Mouse (Mus musculus) lung, embryonic 15.5 days (tissue): Measurements from ENCODE around the gene Sec24d. TPM values are rescaled to one million over a fixed set of nuclear protein-coding genes. Genes with fewer than 3 reads are reported as not detected.

ENCODE experiments used
- ATAC-seq: fragments of 200-750 bp; cut with Nextera tagmentation; 2 replicates; pipeline ENCODE4 v1.8.0; 2017; ENCODE audit warnings: moderate number of reproducible peaks, borderline replicate concordance; ENCODE audit not compliant: low FRiP score, low TSS enrichment; ENCODE audit errors: extremely low read depth
- H3K27ac ChIP-seq: fragments of 300-500 bp; sonication (generic); 2 replicates; pipeline ENCODE4 v1.5.1; 2015; ENCODE audit warnings: moderate library complexity, mild to moderate bottlenecking, inconsistent platforms
- H3K27me3 ChIP-seq: fragments of 300-500 bp; sonication (generic); 2 replicates; pipeline ENCODE4 v1.6.1; 2015; ENCODE audit warnings: inconsistent platforms
- H3K36me3 ChIP-seq: fragments of 300-500 bp; sonication (generic); 2 replicates; pipeline ENCODE4 v1.6.1; 2015; ENCODE audit warnings: inconsistent platforms
- H3K4me1 ChIP-seq: fragments of 300-500 bp; sonication (generic); 2 replicates; pipeline ENCODE4 v1.6.1; 2015; ENCODE audit warnings: inconsistent platforms
- H3K4me2 ChIP-seq: fragments of 300-500 bp; sonication (generic); 2 replicates; pipeline ENCODE4 v1.6.1; 2015; ENCODE audit warnings: inconsistent platforms, mild to moderate bottlenecking, moderate library complexity
- H3K4me3 ChIP-seq: fragments of 300-500 bp; sonication (generic); 2 replicates; pipeline ENCODE4 v1.5.1; 2015; ENCODE audit warnings: mild to moderate bottlenecking, inconsistent platforms
- H3K9ac ChIP-seq: fragments of 300-500 bp; sonication (generic); 2 replicates; pipeline ENCODE4 v1.6.1; 2015; ENCODE audit warnings: inconsistent platforms
- H3K9me3 ChIP-seq: fragments of 300-500 bp; sonication (generic); 2 replicates; pipeline ENCODE4 v1.6.1; 2016; ENCODE audit warnings: inconsistent platforms
- WGBS: fragments of 180-500 bp; shearing (Covaris S2); methylation state at CpG from one replicate; pipeline ENCODE4 v1.1.7; 2015; 5-methylcytosine and 5-hydroxymethylcytosine counted together
- polyA plus RNA-seq: library from polyadenylated mRNA; unstranded; fragments of >200 nt; fragmentation: Nextera tagmentation; extraction: Ambion mirVana; gene quantifications from 2 replicates; pipeline ENCODE4 v1.2.1, GENCODE M21; 2015

The Sec24d gene
- polyA plus RNA-seq, 1 experiment from 2014 or later: 75.2 TPM

DNA sequence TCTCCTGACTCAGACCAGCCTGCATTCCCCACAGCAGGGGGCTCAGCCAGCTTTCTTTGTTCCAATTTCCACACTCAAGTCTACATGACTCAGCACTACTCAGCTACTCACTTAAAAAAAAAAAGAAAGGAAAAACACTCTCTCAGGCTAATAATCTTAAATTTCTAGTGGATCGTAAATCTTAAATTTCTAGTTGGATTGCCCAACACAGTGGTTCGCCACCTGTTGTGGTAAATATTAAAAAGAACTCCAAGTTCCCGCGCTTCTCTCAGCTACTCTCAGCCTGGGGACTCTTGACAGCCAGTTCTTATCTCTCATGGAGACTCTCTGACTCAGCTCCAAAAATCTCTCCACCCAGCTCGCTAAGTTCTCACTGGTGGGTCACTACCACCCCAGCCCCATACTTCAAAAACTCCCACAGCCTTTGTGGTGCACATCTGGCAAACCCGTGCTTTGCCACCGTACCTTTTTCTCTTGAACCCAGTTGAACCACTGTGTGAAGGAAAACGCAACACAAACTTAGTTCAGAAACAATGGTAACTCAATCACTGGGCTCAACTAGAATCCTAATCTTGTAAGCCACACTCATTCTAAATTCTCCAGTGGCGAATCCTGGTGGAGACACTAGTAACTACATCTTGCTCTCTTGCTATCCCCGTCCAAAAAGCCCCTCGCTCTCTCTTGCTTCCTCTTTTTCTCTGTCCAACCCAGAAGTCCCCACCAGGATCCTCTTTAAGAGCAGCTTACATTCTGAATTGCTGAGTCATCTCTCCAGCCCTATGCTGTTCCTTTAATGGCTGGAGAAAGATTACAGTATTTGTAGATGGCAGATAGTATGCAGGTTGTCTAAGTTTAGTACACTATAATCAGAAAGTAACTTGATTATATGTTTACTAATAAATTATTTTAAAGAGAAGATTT is 10.8 kb upstream of the Sec24d start:
- Histone ChIP-seq H3K9ac (no peak overlapping the region), H3K9me3 (no peaks in the 10 kb centered on the region), H3K27me3 (no peaks in the 10 kb centered on the region), H3K27ac (no peak overlapping the region), H3K4me2 (no peak overlapping the region), H3K4me3 (no peak overlapping the region), H3K4me1 (no peaks in the 10 kb centered on the region), H3K36me3 (no peaks in the 10 kb centered on the region)
- WGBS: 65% methylated on average over 11 of the region's 11 CpGs
- ATAC-seq: no peak

DNA sequence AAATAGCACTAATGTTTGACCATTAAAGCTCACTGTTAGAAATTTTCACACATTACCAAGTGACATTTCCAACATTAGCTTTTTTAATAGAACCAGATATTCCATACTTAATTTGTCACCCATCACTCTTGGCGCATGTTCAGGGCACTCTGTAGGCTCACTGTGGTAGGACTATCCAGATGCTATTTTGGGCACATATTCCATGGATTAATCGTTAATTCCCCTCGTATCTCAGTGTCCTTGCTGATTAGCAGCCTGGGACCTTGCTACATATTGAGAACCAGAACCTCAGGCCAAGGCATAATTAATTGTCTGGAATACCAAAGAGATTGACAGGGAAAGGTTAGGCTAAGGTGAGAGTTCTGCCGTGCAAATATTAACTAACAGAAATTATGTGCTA is 8.5 kb upstream of the Sec24d start:
- H3K27me3 ChIP-seq: no peaks in the 10 kb centered on the region
- WGBS: 69% methylated on average over 4 of the region's 4 CpGs
- no peak overlapping the region for H3K4me3 ChIP-seq
- ATAC-seq: no peak
- no peak overlapping the region for H3K4me2 ChIP-seq
- no peak overlapping the region for H3K9ac ChIP-seq
- no peaks in the 10 kb centered on the region for H3K36me3 ChIP-seq
- no peak overlapping the region for H3K27ac ChIP-seq
- H3K4me1 ChIP-seq: no peaks in the 10 kb centered on the region
- no peaks in the 10 kb centered on the region for H3K9me3 ChIP-seq

DNA sequence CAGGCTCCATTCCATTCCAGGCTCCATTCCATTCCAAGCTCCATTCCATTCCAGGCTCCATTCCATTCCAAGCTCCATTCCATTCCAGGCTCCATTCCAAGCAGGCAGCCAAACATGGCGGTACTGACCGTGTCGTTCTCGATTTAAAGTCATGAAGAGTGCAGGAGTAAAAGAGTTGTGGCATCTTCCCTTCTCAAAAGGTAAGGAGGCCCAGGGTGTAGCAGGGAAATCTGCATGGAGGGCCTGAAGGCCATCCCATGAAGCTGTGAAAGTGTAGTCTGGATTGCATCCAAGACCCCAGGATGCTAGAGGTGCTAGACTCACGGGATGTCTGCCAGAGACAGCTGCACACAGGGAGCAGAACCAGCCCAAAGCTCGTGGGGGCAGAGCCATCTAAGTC is 2.5 kb upstream of the Sec24d start:
- peak overlapping the region; percentile 29; the same call in 1 of the 2 replicates for H3K27ac ChIP-seq
- H3K9ac ChIP-seq: no peak overlapping the region

DNA sequence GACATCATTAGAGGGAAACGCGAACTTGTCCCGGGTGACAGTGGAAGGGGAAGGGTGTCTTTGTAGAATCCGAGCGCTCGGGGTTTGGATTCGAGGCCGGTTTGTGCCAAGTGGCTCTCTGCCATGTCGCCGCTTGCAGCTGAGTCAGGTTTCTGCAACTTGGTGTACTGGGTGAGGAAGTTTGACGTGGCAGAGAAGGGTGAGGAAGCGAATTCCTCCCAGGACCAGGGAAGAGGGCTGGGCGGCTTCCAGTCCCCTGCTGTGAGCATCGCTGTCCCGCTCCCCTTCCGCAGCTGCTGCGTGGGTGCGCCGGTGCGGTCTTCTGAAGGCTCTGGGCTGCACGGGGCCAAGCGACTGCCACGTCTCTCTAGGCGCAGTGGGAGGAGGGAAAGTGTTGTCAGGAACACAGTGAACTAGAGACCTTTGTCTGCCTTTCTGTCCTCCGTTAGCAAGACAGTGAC is 516 bp downstream of the Sec24d start:
- Histone ChIP-seq H3K9ac (peak overlapping the region; percentile 55), H3K27me3 (no peaks in the 10 kb centered on the region), H3K4me2 (peak overlapping the region; percentile 72), H3K4me3 (peak overlapping the region; percentile 61), H3K36me3 (peaks cover 26% of the 10 kb centered on the region), H3K27ac (peak overlapping the region; percentile 69), H3K9me3 (no peaks in the 10 kb centered on the region), H3K4me1 (peaks cover 4% of the 10 kb centered on the region; the same call in 1 of the 2 replicates)
- ATAC-seq: peak; percentile 61
- WGBS: under 1% methylated on average over 25 of the region's 25 CpGs

More for the DNA sequence above, 2.5 kb upstream of the Sec24d start:
- Histone ChIP-seq H3K4me2 (peak overlapping the region; percentile 45), H3K4me1 (peaks cover 4% of the 10 kb centered on the region; the same call in 1 of the 2 replicates), H3K36me3 (no peaks in the 10 kb centered on the region; the same call in 1 of the 2 replicates), H3K4me3 (peak overlapping the region; percentile 42), H3K9me3 (no peaks in the 10 kb centered on the region), H3K27me3 (no peaks in the 10 kb centered on the region)
- no peak for ATAC-seq
- WGBS: 23% methylated on average over 6 of the region's 6 CpGs

DNA sequence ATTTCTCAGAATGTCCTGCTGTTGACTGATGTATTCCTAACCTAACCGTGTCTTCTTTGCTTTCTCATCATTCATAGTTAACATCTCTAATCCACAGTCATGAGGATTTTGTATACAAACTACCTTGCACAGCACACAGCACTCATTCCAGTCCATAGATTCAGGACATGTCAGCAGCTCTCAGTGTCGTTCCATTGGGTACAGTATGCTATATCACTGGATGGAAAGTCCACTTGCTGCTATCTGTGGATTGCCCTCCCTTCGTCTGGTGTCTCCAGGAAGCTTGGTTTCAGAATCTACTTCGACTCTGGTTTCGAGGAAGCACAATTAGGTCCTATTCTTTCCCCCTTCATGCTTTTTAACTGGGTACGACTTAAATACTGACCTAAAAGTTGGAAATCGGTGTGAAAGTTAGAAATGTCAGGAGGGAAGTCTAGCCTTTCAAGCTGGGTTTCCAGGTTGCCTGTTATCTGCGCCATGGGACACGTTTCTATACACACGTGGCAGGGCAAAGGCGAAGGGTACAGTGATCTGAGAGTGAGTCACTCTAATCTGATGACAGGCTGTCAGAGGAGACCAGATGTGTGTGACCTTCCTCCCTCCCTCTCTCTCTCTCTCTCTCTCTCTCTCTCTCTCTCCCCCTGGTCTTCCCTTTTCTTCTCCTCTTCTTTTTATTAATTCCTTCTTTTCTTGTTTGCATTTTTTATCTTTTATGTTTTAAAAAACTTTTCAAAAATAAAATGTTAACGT is 15.8 kb downstream of the Sec24d start:
- H3K27me3 ChIP-seq: no peaks in the 10 kb centered on the region
- WGBS: 66% methylated on average over 12 of the region's 12 CpGs
- 0 out of 2 replicates have a peak, but pooled peaks cover 4% of the 10 kb centered on the region for H3K4me1 ChIP-seq
- no peak for ATAC-seq
- H3K27ac ChIP-seq: no peak overlapping the region
- H3K36me3 ChIP-seq: peaks cover 35% of the 10 kb centered on the region
- no peaks in the 10 kb centered on the region for H3K9me3 ChIP-seq
- H3K9ac ChIP-seq: no peak overlapping the region
- H3K4me3 ChIP-seq: no peak overlapping the region
- H3K4me2 ChIP-seq: no peak overlapping the region

DNA sequence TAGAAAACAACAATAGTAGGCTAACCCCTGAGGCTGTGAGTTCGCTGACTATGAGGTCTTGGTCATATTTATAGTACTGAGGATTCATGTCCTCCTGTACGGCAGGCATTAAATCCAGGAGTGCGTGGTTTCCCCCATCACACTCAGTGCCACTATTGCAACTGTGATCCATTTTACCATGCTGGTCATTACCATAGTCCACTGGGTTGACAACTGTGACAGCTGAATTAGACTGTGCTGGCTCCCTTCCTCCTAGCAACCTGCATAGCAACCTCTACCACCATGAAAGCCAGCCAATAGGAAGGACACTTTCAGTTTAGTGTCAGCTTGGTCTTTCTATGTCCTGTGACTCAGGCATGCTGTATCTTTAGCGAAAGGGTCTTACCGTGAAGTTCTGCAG is 17.0 kb downstream of the Sec24d start:
- WGBS: 96% methylated on average over 5 of the region's 5 CpGs
- Histone ChIP-seq H3K9ac (no peak overlapping the region), H3K27ac (no peak overlapping the region), H3K36me3 (peaks cover 37% of the 10 kb centered on the region), H3K4me2 (no peak overlapping the region), H3K27me3 (no peaks in the 10 kb centered on the region), H3K9me3 (no peaks in the 10 kb centered on the region), H3K4me3 (no peak overlapping the region), H3K4me1 (0 out of 2 replicates have a peak, but pooled peaks cover 4% of the 10 kb centered on the region)
- no peak for ATAC-seq

DNA sequence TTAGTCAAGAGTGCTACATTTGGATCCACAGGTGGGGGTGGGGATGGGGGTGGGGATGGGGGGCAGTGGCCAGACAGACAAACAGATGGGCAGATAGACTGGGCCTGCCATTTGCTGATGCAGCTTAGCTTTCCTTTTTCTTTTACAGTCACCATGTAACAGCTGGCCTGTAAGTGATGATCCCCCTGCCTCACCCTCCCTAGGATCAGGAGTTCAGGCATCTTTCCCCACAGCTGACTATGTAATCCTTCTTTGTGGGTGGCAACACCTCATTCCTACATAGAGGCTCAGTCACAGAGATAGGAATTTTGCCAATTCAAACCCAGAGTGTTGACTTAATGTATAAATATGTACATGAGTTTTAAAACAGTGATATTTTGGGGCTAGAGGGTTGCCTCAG is 18.4 kb downstream of the Sec24d start:
- H3K27me3 ChIP-seq: no peaks in the 10 kb centered on the region
- H3K9me3 ChIP-seq: no peaks in the 10 kb centered on the region
- no peak for ATAC-seq
- H3K4me2 ChIP-seq: no peak overlapping the region
- H3K4me1 ChIP-seq: 0 out of 2 replicates have a peak, but pooled peaks cover 4% of the 10 kb centered on the region
- no peak overlapping the region for H3K4me3 ChIP-seq
- H3K27ac ChIP-seq: no peak overlapping the region
- no peak overlapping the region for H3K9ac ChIP-seq
- H3K36me3 ChIP-seq: peaks cover 27% of the 10 kb centered on the region

DNA sequence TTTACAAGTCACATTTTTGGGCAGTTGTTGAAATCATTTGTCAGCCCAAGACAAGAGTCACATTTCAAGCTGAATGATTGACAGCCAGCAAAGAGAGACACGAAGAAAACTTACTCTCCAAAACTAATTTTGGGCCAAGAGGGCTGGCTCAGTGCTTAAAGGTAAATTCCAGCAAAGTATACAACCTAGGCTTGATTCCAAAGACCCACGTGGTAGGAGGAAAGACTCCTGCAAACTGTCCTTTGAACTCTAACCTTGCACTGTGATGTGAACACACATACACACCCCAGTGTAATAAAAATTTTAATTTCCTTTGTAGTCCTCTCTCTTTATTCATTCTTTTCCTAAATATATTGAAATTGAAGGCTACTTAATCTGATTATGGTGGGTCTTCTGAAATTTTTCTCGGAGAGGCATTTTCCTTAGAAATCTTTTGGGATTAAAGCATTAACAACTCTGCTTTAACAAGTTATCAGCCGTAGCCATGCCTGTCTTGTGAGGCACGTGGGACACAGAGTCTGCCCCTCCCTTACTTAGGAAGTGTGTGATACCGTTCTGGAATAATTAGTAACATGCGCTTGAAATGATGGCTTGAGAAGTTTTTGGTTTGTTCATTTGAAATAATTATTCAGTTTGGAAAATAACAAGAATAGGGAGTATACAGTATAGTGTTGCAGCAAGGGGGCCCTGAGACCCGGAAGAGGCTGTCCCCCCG is 21.8 kb downstream of the Sec24d start:
- ATAC-seq: no peak
- 0 out of 2 replicates have a peak, but pooled peaks cover 4% of the 10 kb centered on the region for H3K4me1 ChIP-seq
- H3K4me3 ChIP-seq: no peak overlapping the region
- no peaks in the 10 kb centered on the region for H3K9me3 ChIP-seq
- no peak overlapping the region for H3K9ac ChIP-seq
- H3K27ac ChIP-seq: no peak overlapping the region
- no peaks in the 10 kb centered on the region for H3K27me3 ChIP-seq
- peaks cover 32% of the 10 kb centered on the region for H3K36me3 ChIP-seq
- no peak overlapping the region for H3K4me2 ChIP-seq
- WGBS: 43% methylated on average over 9 of the region's 9 CpGs

DNA sequence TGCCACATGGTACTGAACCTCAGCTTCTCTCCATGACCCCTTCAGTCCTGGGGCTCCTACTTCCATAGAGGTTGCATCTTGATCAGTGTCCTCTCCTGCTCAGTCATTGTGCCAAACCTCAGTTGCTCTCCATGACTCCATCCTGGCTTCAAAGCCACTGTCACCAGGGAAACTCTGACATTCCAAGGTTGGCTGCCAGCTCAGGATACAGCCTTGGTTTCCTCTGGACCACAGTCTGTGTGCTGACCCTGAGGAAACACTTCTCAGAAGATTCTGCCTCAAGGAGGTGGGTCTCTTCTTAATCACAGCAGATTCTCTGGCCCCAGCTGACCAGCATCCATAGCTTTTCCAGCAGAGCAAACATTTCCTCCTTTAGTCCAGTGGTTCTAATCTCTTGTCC is 24.4 kb downstream of the Sec24d start:
- peaks cover 44% of the 10 kb centered on the region for H3K36me3 ChIP-seq
- no peaks in the 10 kb centered on the region for H3K4me1 ChIP-seq
- no peaks in the 10 kb centered on the region for H3K27me3 ChIP-seq
- H3K4me3 ChIP-seq: no peak overlapping the region
- no peak for ATAC-seq
- no peak overlapping the region for H3K9ac ChIP-seq
- H3K9me3 ChIP-seq: no peaks in the 10 kb centered on the region
- no peak overlapping the region for H3K4me2 ChIP-seq
- no peak overlapping the region for H3K27ac ChIP-seq

DNA sequence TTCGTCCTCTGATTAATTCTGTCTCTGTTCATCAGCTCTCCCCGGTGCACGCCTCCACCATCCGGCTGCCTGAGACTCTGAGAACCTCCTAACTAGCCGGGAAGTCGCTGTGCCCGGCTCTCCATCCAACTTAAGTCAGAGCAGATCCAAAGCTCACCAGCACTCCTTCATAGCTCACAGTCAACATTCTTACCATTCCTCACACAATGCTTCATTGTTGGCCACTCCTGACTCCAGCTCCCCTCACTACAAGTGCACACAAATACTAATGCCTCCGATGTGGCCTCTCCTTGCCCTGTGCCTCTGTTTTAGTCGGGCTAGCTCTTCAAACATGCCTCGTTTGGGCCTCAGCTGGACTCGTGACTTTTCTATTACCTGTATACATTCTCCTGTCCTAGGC is 29.4 kb downstream of the Sec24d start:
- ATAC-seq: peak; percentile 71

DNA sequence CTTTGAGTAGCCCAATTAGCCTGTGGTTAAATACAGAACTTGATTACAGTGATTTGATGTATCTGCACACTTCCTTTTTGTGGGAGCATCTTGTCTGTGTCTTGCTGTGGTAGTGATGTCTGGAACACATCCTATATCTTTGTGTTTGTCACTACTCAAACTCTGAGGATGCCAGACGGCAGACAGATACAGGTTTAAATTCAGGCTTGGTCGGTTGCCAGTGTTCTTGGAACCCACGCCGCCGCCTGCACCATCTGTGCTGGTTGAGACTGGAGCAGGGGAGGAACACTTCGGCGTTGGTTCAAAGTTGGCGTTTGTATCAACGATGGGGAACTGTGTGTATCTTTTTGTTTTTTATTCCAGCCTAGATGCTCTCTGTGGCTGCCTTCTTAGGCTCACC is 31.0 kb downstream of the Sec24d start:
- H3K27me3 ChIP-seq: no peaks in the 10 kb centered on the region
- WGBS: 75% methylated on average over 9 of the region's 9 CpGs
- peaks cover 64% of the 10 kb centered on the region for H3K36me3 ChIP-seq
- H3K9ac ChIP-seq: no peak overlapping the region
- 0 out of 2 replicates have a peak, but pooled peaks cover 3% of the 10 kb centered on the region for H3K4me1 ChIP-seq
- no peaks in the 10 kb centered on the region for H3K9me3 ChIP-seq
- H3K27ac ChIP-seq: no peak overlapping the region
- H3K4me2 ChIP-seq: no peak overlapping the region
- no peak overlapping the region for H3K4me3 ChIP-seq
- ATAC-seq: no peak

More for the DNA sequence above, 29.4 kb downstream of the Sec24d start:
- 58% methylated on average over 11 of the region's 11 CpGs for WGBS
- Histone ChIP-seq H3K36me3 (peaks cover 56% of the 10 kb centered on the region), H3K4me3 (no peak overlapping the region), H3K27me3 (no peaks in the 10 kb centered on the region), H3K4me1 (0 out of 2 replicates have a peak, but pooled peaks cover 3% of the 10 kb centered on the region), H3K9ac (no peak overlapping the region), H3K4me2 (no peak overlapping the region), H3K27ac (peak overlapping the region; percentile 43), H3K9me3 (no peaks in the 10 kb centered on the region)
